Mouse (Mus musculus): Measurements from ENCODE around the gene Arhgap35.

The Arhgap35 gene

DNA sequence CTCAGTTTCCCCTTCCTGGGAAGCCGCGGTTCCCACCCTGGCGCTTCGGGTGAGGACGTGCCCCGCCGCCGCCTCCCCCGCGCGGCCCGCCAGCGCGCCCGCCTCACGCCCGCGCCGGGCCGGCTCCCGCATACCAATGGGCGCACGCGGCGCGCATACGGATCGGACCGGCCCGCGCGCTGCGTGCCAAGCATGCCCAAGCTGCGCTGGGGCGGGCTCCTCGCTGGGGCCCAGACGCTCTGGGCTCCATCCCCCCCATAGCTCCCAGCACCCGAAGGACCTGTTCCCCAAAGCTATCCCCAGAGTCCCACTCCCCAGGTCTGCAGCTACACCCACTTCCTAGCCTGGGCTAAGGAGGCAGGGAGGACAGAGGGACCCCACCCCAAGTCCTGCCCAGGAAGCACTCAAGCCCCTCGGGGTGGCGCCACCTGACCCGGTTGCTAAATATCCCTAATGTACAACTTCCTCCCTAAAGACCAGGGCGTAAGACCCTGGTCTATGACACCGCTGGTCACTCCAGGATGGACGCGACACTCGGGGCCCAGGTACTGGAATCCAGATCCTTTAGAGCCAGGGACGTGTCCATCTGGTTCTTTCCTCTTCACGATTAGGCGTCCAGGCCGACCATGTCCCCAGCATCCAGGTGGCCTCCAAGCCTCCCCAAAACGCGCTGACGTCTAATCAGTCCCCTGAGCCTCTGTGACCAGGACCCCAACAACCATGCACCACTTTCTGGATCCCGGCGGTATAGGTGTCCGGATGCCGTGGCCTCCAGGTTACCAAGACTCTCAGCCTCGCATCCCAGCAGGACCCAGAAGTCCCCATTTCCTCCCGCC is 138.8 kb downstream of the Arhgap35 start:
- no peaks in the 10 kb centered on the region for H3K36me3 ChIP-seq (ENCODE audit: insufficient read depth, low read length)
- H3K4me3 ChIP-seq (replicated peaks; ENCODE audit: low read length), result peak overlapping the region; percentile 79
- TF ChIP-seq NANOG (IDR thresholded peaks at IDR 0.05; ENCODE audit: borderline replicate concordance, low read length) (no peak), CTCF (conservative IDR thresholded peaks at IDR 0.05; ENCODE audit: low read length) (no peak), POU5F1 (IDR thresholded peaks at IDR 0.05; ENCODE audit: borderline replicate concordance, low read length) (no peak)
- H3K27me3 ChIP-seq (ENCODE audit: insufficient read depth, low read length), result peaks cover 67% of the 10 kb centered on the region
- H3K4me1 ChIP-seq (replicated peaks; ENCODE audit: low read depth, low read length), result peaks cover 51% of the 10 kb centered on the region
- no peaks in the 10 kb centered on the region for H3K9me3 ChIP-seq (ENCODE audit: low read length)

DNA sequence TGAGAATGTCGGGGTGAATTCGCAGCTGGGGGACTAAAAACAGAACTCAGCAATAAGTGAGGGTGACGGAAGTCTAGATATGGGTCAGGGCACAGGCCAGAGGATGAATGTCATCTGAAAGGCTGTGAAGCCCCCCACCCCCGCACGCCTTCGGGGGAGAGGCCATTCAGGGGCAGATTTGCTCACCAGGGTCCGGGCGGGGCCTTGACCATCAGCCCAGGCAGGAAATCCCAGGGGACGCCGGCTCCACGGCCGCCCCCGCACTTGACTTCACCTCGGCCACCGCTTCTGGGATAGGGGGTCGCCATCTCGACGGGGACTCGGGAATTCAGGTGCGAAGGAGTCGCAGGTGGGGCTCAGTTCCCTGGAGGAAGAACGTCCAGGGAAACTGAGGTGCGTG is 139.5 kb downstream of the Arhgap35 start:
- Histone ChIP-seq H3K4me1 (replicated peaks; ENCODE audit: low read depth, low read length) (peaks cover 49% of the 10 kb centered on the region), H3K27me3 (ENCODE audit: insufficient read depth, low read length) (peaks cover 67% of the 10 kb centered on the region), H3K4me3 (replicated peaks; ENCODE audit: low read length) (peak overlapping the region; percentile 79), H3K9me3 (ENCODE audit: low read length) (no peaks in the 10 kb centered on the region), H3K36me3 (ENCODE audit: insufficient read depth, low read length) (no peaks in the 10 kb centered on the region)
- TF ChIP-seq POU5F1 (IDR thresholded peaks at IDR 0.05; ENCODE audit: borderline replicate concordance, low read length), result no peak

DNA sequence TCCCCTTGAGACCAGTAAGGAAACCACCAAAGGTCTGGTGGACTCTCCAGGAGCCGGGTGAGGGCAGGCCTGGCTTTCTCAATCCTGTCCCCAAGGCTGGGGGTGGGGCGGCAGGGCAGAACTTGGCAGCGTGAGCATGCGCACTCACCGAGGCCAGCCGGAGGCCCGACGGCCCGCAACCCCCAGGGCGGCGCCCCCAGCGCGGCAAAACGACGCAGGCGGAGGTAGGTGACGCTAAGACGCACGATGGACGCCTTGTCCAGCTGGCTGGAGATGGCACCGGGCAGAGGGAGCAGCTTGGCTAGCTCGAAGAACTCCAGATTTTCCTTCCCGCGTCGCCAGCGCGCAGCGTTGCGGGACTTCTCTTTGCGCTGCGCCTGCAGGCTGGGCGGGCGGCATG is 140.3 kb downstream of the Arhgap35 start:
- Histone ChIP-seq H3K4me1 (replicated peaks; ENCODE audit: low read depth, low read length) (peaks cover 44% of the 10 kb centered on the region), H3K36me3 (ENCODE audit: insufficient read depth, low read length) (no peaks in the 10 kb centered on the region), H3K9me3 (ENCODE audit: low read length) (no peaks in the 10 kb centered on the region), H3K4me3 (replicated peaks; ENCODE audit: low read length) (peak overlapping the region; percentile 68), H3K27me3 (ENCODE audit: insufficient read depth, low read length) (peaks cover 67% of the 10 kb centered on the region)
- TF ChIP-seq CTCF (conservative IDR thresholded peaks at IDR 0.05; ENCODE audit: low read length), result no peak
- TF ChIP-seq NANOG (IDR thresholded peaks at IDR 0.05; ENCODE audit: borderline replicate concordance, low read length), result no peak
- no peak for TF ChIP-seq POU5F1 (IDR thresholded peaks at IDR 0.05; ENCODE audit: borderline replicate concordance, low read length)

DNA sequence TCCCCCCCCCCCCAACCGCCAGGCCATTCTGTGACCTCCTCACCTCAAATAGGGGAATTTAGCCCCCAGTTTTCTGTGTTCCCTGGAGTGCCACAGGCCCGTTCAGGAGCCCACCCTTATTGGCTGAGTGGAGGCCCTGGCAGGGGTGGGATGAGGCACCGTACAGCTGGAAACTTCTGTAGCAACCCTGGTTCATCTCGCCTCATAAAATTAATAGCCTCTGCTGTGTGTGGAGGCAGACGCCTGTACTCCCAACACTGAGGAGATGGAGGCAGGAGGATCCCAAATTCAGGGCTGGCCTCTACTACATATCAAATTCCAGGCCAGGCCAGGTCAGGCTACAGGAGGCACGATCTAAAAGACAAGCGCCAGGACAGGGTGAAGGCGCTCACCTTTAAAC is 140.9 kb downstream of the Arhgap35 start:
- Histone ChIP-seq H3K36me3 (ENCODE audit: insufficient read depth, low read length) (no peaks in the 10 kb centered on the region), H3K4me3 (replicated peaks; ENCODE audit: low read length) (peak overlapping the region; percentile 68; the same call in 1 of the 2 replicates), H3K9me3 (ENCODE audit: low read length) (no peaks in the 10 kb centered on the region), H3K27me3 (ENCODE audit: insufficient read depth, low read length) (peaks cover 69% of the 10 kb centered on the region), H3K4me1 (replicated peaks; ENCODE audit: low read depth, low read length) (peaks cover 45% of the 10 kb centered on the region)
- TF ChIP-seq CTCF (conservative IDR thresholded peaks at IDR 0.05; ENCODE audit: low read length), result no peak

DNA sequence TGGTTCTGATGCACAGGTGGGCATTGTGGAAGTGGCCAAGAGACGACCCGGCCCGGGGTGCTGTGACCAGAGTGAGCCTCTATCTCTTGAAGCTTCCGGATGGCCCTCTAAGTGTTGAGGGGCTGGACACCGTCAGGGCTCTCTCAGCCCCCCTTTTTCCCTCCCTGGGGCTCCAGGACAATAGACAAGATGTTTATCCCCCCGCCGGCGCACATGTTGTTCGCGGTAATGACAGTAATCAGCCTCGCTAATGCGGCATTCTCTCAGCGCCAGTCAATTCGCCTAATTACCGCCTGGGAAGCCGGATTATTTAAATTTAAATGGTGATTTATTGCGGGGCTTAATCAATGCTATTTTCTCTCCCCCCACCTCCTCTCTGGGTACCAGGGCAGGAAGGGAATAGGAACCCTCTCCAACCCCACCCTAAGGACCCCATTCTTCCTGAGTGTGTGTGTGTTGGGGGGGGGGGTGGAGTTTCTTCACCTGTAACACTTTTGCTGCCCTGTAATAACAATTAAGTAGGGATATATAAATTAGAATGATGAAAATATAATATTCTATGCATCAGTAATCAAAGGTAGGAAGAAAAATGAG is 142.6 kb downstream of the Arhgap35 start:
- no peaks in the 10 kb centered on the region for H3K36me3 ChIP-seq (ENCODE audit: insufficient read depth, low read length)
- H3K27me3 ChIP-seq (ENCODE audit: insufficient read depth, low read length), result peaks cover 76% of the 10 kb centered on the region
- H3K4me1 ChIP-seq (replicated peaks; ENCODE audit: low read depth, low read length), result peaks cover 55% of the 10 kb centered on the region
- 0 out of 2 replicates have a peak overlapping the region, but pooled peaks have one; percentile 4 for H3K4me3 ChIP-seq (replicated peaks; ENCODE audit: low read length)
- TF ChIP-seq POU5F1 (IDR thresholded peaks at IDR 0.05; ENCODE audit: borderline replicate concordance, low read length), result no peak
- TF ChIP-seq NANOG (IDR thresholded peaks at IDR 0.05; ENCODE audit: borderline replicate concordance, low read length), result 0 out of 2 replicates have a peak, but pooled peaks have one; percentile 10
- H3K9me3 ChIP-seq (ENCODE audit: low read length), result no peaks in the 10 kb centered on the region

DNA sequence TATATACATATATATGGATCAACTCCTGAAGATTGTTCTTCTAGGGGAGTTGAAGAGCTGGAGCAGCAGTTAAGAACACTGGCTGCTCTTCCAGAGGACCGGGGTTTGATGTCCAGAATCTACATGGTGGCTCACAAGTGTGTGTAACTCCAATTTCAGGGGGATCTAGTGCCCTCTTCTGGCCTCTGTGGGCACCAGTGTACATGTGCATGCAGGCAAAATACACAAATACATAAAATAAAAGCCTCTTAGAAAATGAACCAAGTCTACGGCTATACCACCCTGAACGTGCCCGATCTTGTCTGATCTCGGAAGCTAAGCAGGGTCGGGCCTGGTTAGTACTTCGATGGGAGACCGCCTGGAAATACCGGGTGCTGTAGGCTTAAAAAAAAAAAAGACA is 143.2 kb downstream of the Arhgap35 start:
- TF ChIP-seq POU5F1 (IDR thresholded peaks at IDR 0.05; ENCODE audit: borderline replicate concordance, low read length), result no peak
- TF ChIP-seq CTCF (conservative IDR thresholded peaks at IDR 0.05; ENCODE audit: low read length), result no peak; the same call in 1 of the 2 replicates
- H3K36me3 ChIP-seq (ENCODE audit: insufficient read depth, low read length), result no peaks in the 10 kb centered on the region
- peaks cover 50% of the 10 kb centered on the region for H3K4me1 ChIP-seq (replicated peaks; ENCODE audit: low read depth, low read length)
- no peak overlapping the region for H3K4me3 ChIP-seq (replicated peaks; ENCODE audit: low read length)
- peaks cover 71% of the 10 kb centered on the region for H3K27me3 ChIP-seq (ENCODE audit: insufficient read depth, low read length)
- no peaks in the 10 kb centered on the region for H3K9me3 ChIP-seq (ENCODE audit: low read length)

DNA sequence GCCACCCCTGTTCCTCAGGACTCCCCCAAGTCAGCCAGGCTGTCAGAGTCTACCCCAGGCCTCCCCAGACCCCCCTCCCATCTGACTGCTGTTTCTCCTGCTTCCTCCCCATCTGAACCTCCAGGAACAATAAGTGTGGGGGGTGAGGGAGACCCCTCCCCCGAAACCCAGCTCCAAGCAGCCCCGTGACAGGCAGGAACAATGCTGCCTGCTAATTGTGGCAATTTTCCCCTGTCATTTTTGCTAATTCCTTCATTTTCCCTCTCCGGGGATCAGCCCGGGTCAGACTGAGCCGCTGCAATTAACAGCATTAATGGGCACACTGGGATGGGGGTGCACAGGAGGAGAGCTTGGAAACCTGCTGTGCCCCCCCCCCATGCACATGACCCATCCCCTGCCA is 146.7 kb downstream of the Arhgap35 start:
- no peak for TF ChIP-seq POU5F1 (IDR thresholded peaks at IDR 0.05; ENCODE audit: borderline replicate concordance, low read length)
- TF ChIP-seq CTCF (conservative IDR thresholded peaks at IDR 0.05; ENCODE audit: low read length), result no peak
- TF ChIP-seq NANOG (IDR thresholded peaks at IDR 0.05; ENCODE audit: borderline replicate concordance, low read length), result no peak

DNA sequence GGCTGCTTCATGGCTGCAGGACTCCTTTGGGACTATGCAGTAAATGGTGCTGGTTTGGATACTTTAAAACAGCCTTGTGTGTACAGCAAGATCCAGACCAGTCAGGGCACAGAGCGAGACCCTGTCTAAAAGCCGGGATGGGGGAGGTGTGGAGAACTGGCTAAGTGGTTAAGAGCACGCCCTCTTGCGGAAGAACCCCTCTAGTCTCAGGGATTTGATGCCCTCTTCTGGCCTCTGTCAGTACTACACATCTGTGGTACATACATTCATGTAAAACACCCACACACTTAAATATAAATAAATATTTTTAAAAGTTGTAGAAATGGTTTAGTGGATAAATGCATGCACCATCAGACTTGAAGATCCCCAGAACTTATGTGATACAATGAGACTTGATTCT is 148.2 kb downstream of the Arhgap35 start:
- no peaks in the 10 kb centered on the region for H3K36me3 ChIP-seq (ENCODE audit: insufficient read depth, low read length)
- peaks cover 43% of the 10 kb centered on the region for H3K27me3 ChIP-seq (ENCODE audit: insufficient read depth, low read length)
- H3K9me3 ChIP-seq (ENCODE audit: low read length), result no peaks in the 10 kb centered on the region
- TF ChIP-seq CTCF (conservative IDR thresholded peaks at IDR 0.05; ENCODE audit: low read length), result peak; percentile 71
- no peak for TF ChIP-seq NANOG (IDR thresholded peaks at IDR 0.05; ENCODE audit: borderline replicate concordance, low read length)
- no peak for TF ChIP-seq POU5F1 (IDR thresholded peaks at IDR 0.05; ENCODE audit: borderline replicate concordance, low read length)
- no peak overlapping the region for H3K4me3 ChIP-seq (replicated peaks; ENCODE audit: low read length)
- H3K4me1 ChIP-seq (replicated peaks; ENCODE audit: low read depth, low read length), result peaks cover 19% of the 10 kb centered on the region

More for the DNA sequence above, 146.7 kb downstream of the Arhgap35 start:
- Histone ChIP-seq H3K36me3 (ENCODE audit: insufficient read depth, low read length) (no peaks in the 10 kb centered on the region), H3K4me1 (replicated peaks; ENCODE audit: low read depth, low read length) (peaks cover 26% of the 10 kb centered on the region), H3K27me3 (ENCODE audit: insufficient read depth, low read length) (peaks cover 39% of the 10 kb centered on the region), H3K4me3 (replicated peaks; ENCODE audit: low read length) (0 out of 2 replicates have a peak overlapping the region, but pooled peaks have one; percentile 17), H3K9me3 (ENCODE audit: low read length) (no peaks in the 10 kb centered on the region)

Measured in E14TG2a.4 (cell line).